Mouse (Mus musculus): ENCODE measurements around the gene Pcsk2. TPM values are rescaled to one million over a fixed set of nuclear protein-coding genes. Genes with fewer than 3 reads are reported as not detected.

Pcsk2 gene
- polyA plus RNA-seq, 1 experiment from 2014 or later, result 0.92 TPM

DNA sequence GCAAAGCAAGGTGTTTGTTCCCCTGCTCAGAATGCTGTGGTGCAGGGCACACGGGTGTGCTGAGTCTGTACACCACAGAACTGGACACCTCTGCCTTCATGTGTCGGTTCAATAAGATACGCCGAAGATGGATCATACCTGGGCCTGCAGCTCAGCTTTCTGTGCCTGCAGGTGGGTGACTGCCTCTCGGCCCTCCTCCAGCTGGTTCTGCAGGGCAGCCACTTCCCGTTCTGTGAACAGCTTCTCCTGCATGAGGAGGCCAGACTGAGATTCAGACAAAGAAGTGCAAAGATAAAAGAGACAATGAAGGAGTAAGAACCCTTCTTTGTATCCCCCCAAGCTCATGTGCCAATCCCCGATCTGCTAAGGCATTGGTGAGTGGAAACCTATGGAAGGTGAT is 295.6 kb downstream of the Pcsk2 start:
- H3K36me3 ChIP-seq (ENCODE audit: insufficient read depth, low read length), result no peaks in the 10 kb centered on the region
- DNase-seq (ENCODE audit: low spot score) (no peak), ATAC-seq (replicated peaks; ENCODE audit: low FRiP score, low read depth) (no peak)
- H3K4me3 ChIP-seq (replicated peaks; ENCODE audit: low read depth, low read length), result no peak overlapping the region
- no peaks in the 10 kb centered on the region for H3K27me3 ChIP-seq (ENCODE audit: insufficient read depth, low read length)
- no peak overlapping the region for H3K4me2 ChIP-seq (ENCODE audit: low read length)
- no peaks in the 10 kb centered on the region for H3K4me1 ChIP-seq (replicated peaks; ENCODE audit: insufficient read depth, low read length)
- H3K9me3 ChIP-seq (replicated peaks; ENCODE audit: low read length), result no peaks in the 10 kb centered on the region
- TF ChIP-seq CTCF (IDR thresholded peaks at IDR 0.05; ENCODE audit: low read depth), result no peak
- H3K9ac ChIP-seq (ENCODE audit: low read depth, low read length), result no peak overlapping the region
- WGBS, result 82% methylated on average over 7 of the region's 7 CpGs
- no peak overlapping the region for H3K27ac ChIP-seq

- Histone ChIP-seq H3K4me1 (replicated peaks; ENCODE audit: insufficient read depth, low read length) (0 out of 2 replicates have a peak, but pooled peaks cover 3% of the 10 kb centered on the region), H3K4me3 (replicated peaks; ENCODE audit: low read depth, low read length) (no peak overlapping the region), H3K9me3 (replicated peaks; ENCODE audit: low read length) (no peaks in the 10 kb centered on the region), H3K36me3 (ENCODE audit: insufficient read depth, low read length) (no peaks in the 10 kb centered on the region), H3K9ac (ENCODE audit: low read depth, low read length) (no peak overlapping the region), H3K4me2 (ENCODE audit: low read length) (no peak overlapping the region), H3K27me3 (ENCODE audit: insufficient read depth, low read length) (no peaks in the 10 kb centered on the region), H3K27ac (no peak overlapping the region)
- ATAC-seq (replicated peaks; ENCODE audit: low FRiP score, low read depth) (no peak), DNase-seq (ENCODE audit: low spot score) (no peak)
- WGBS, result 87% methylated on average over 5 of the region's 5 CpGs
- TF ChIP-seq CTCF (IDR thresholded peaks at IDR 0.05; ENCODE audit: low read depth), result no peak
Measured at GRCm38 (mm10) chr2:143844779-143845178, 298.8 kb downstream of the Pcsk2 start.

DNA sequence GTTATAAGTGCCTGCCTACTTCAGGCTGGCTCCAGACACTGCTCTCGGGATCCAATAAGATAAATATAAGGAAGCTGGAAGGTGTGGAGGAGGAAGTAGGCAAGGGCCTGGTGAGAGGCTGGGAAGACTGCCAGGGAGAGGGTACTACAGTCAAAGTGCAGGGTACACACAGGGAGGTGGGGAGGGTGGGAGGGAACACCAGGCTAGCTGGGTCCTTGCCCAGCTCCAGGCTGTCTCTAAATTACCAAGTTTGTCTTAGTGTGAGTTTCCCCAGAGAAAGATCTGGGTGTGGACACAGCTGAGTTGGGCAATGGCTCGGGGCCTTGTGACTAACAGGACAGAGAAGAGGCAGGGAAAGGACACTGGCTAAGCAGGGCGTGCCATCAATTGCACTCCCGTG is 300.8 kb downstream of the Pcsk2 start:
- WGBS, result 59% methylated on average over 4 of the region's 4 CpGs

GRCm38 (mm10) chr2:143847291-143847690 is 301.3 kb downstream of the Pcsk2 start:
- WGBS, result 50% methylated on average over 3 of the region's 3 CpGs
- ATAC-seq (replicated peaks; ENCODE audit: low FRiP score, low read depth), result no peak
- Histone ChIP-seq H3K4me1 (replicated peaks; ENCODE audit: insufficient read depth, low read length) (0 out of 2 replicates have a peak, but pooled peaks cover 3% of the 10 kb centered on the region), H3K9me3 (replicated peaks; ENCODE audit: low read length) (no peaks in the 10 kb centered on the region), H3K27ac (no peak overlapping the region), H3K9ac (ENCODE audit: low read depth, low read length) (no peak overlapping the region), H3K36me3 (ENCODE audit: insufficient read depth, low read length) (no peaks in the 10 kb centered on the region), H3K4me2 (ENCODE audit: low read length) (no peak overlapping the region), H3K27me3 (ENCODE audit: insufficient read depth, low read length) (no peaks in the 10 kb centered on the region), H3K4me3 (replicated peaks; ENCODE audit: low read depth, low read length) (no peak overlapping the region)
- DNase-seq (ENCODE audit: low spot score), result no peak
- TF ChIP-seq CTCF (IDR thresholded peaks at IDR 0.05; ENCODE audit: low read depth), result no peak

More for the DNA sequence above, 300.8 kb downstream of the Pcsk2 start:
- Histone ChIP-seq H3K4me3 (replicated peaks; ENCODE audit: low read depth, low read length) (no peak overlapping the region), H3K27me3 (ENCODE audit: insufficient read depth, low read length) (no peaks in the 10 kb centered on the region), H3K4me2 (ENCODE audit: low read length) (no peak overlapping the region), H3K9me3 (replicated peaks; ENCODE audit: low read length) (no peaks in the 10 kb centered on the region), H3K36me3 (ENCODE audit: insufficient read depth, low read length) (no peaks in the 10 kb centered on the region), H3K4me1 (replicated peaks; ENCODE audit: insufficient read depth, low read length) (0 out of 2 replicates have a peak, but pooled peaks cover 3% of the 10 kb centered on the region), H3K9ac (ENCODE audit: low read depth, low read length) (no peak overlapping the region), H3K27ac (no peak overlapping the region)
- TF ChIP-seq CTCF (IDR thresholded peaks at IDR 0.05; ENCODE audit: low read depth), result no peak
- ATAC-seq (replicated peaks; ENCODE audit: low FRiP score, low read depth), result peak; percentile 48; the same call in 1 of the 2 replicates
- no peak for DNase-seq (ENCODE audit: low spot score)

DNA sequence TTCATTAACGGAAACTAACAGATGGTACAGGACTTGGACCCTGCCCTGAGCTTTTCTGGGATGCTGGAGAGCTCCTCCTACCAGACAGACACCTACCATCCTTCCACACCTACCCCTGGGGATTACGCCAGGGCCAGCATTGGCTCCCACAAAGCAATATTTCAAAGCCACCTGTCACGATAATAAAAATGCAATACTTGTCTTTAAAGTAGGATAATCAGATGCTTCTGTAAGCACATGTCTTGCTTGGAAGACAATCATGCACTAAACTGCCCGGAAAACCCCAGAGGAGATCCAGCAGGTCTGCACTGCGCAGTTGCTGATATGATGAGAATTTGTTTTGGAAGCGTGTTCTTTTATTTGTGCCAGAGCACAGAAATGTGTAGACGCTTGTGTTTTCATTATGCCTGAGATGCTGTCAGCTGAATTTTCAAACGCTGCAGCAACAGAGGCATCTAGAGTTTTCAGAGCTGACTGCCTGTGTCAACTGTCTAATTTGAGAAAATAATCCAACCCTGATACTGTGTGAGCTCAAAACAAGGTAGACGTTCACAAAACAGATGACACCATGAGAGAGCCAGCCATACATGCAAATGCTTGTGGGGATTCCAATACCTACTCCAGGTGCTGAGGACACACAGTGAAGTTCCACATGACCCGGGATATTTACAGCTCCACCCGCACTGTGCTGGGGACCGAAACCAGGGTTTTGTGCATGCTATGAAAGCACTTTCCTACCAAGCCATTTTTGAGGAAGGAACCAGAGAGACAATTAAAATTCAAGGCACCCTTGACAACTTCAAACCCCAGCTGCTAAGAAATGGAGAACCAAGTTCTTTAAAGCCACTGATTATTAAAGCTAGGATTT is 305.6 kb downstream of the Pcsk2 start:
- H3K27ac ChIP-seq, result no peak overlapping the region
- H3K4me3 ChIP-seq (replicated peaks; ENCODE audit: low read depth, low read length), result no peak overlapping the region
- H3K4me1 ChIP-seq (replicated peaks; ENCODE audit: insufficient read depth, low read length), result 0 out of 2 replicates have a peak, but pooled peaks cover 3% of the 10 kb centered on the region
- H3K36me3 ChIP-seq (ENCODE audit: insufficient read depth, low read length), result no peaks in the 10 kb centered on the region
- no peak overlapping the region for H3K4me2 ChIP-seq (ENCODE audit: low read length)
- ATAC-seq (replicated peaks; ENCODE audit: low FRiP score, low read depth) (no peak), DNase-seq (ENCODE audit: low spot score) (no peak)
- H3K9ac ChIP-seq (ENCODE audit: low read depth, low read length), result no peak overlapping the region
- TF ChIP-seq CTCF (IDR thresholded peaks at IDR 0.05; ENCODE audit: low read depth), result no peak
- WGBS, result 79% methylated on average over 12 of the region's 12 CpGs
- no peaks in the 10 kb centered on the region for H3K9me3 ChIP-seq (replicated peaks; ENCODE audit: low read length)
- H3K27me3 ChIP-seq (ENCODE audit: insufficient read depth, low read length), result no peaks in the 10 kb centered on the region

- no peak for ATAC-seq (replicated peaks; ENCODE audit: low FRiP score, low read depth)
- Histone ChIP-seq H3K9ac (ENCODE audit: low read depth, low read length) (no peak overlapping the region), H3K4me1 (replicated peaks; ENCODE audit: insufficient read depth, low read length) (no peaks in the 10 kb centered on the region), H3K27ac (no peak overlapping the region), H3K4me2 (ENCODE audit: low read length) (no peak overlapping the region), H3K4me3 (replicated peaks; ENCODE audit: low read depth, low read length) (no peak overlapping the region), H3K27me3 (ENCODE audit: insufficient read depth, low read length) (no peaks in the 10 kb centered on the region), H3K36me3 (ENCODE audit: insufficient read depth, low read length) (no peaks in the 10 kb centered on the region), H3K9me3 (replicated peaks; ENCODE audit: low read length) (no peaks in the 10 kb centered on the region)
- TF ChIP-seq CTCF (IDR thresholded peaks at IDR 0.05; ENCODE audit: low read depth), result no peak
- WGBS, result 50% methylated on average over 18 of the region's 18 CpGs
- DNase-seq (ENCODE audit: low spot score), result no peak
Measured at GRCm38 (mm10) chr2:143852295-143853275, 306.6 kb downstream of the Pcsk2 start.
